Mouse (Mus musculus) WW6 (cell line): Measurements from ENCODE around the gene Dgkg.

Experiments used
- DNase-seq: peaks from one replicate; pipeline ENCODE4 v3.0.0-alpha.2; 2013; ENCODE audit warnings: low read depth, low spot score

The Dgkg gene

DNA sequence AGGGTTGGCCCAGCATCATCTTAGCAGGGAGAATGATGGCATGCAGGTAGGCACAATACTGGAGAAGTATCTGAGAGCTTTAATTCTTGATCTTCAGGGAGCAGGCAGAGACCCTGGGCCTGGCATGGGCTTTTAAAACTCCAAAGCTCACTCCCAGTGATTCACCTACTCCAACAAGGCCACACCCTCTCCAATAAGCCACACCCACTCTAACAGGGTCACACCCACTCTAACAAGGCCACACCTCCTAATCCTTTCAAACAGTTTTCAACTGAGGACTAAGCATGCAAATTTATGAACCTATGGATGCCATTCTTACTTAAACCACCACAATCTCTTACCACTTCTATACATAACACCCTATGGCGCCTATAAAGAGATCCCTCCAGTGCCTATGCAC, 11.8 kb downstream of the Dgkg start:
- no peak for DNase-seq

GRCm38 (mm10) chr16:22643460-22643859, 13.6 kb downstream of the Dgkg start:
- DNase-seq = no peak

- no peak for DNase-seq
Measured at GRCm38 (mm10) chr16:22642953-22643352, 14.1 kb downstream of the Dgkg start.

GRCm38 (mm10) chr16:22642054-22642453, 15.0 kb downstream of the Dgkg start:
- no peak for DNase-seq

DNA sequence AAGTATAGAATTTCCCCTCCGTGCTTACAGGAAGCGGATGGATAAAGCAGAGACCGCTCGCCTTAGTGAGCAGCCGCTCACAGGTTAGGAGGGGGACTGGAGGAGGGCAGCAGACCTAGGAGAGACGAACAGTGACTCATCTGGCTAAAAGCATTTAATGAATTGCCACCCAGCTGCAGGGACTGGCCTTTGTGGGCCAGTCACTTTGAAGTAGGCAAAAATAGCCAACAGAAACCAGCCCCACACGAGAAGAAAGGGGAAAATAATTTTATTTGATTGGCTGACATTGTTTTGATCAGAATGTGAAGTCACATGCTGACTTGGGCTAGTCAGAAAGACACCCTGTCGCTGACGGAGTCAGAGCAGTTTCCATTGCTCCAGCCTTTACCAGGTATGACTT, 15.4 kb downstream of the Dgkg start:
- DNase-seq = no peak

- DNase-seq = no peak
Measured at GRCm38 (mm10) chr16:22637311-22637710, 19.7 kb downstream of the Dgkg start.

GRCm38 (mm10) chr16:22635706-22636105, 21.3 kb downstream of the Dgkg start:
- DNase-seq = no peak

DNA sequence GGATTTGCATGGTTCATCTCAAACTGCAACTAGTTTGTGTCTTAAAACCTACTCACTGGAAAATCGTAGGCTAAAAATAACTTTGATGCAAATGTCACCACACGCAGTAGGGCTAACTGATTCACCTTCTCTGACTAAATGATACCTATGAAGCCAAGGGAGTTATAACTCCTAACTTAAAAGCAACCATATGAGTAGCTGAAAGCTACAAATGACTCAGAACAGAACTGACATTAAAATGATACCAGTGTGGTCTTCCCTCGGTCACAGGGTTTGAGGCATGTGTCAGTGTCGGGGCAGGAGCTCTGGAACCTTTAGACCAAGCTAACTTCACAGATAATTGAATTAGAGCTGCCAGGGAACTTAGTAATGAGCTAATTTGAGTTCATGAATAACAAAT, 24.0 kb downstream of the Dgkg start:
- DNase-seq = no peak

- DNase-seq = no peak
Measured at GRCm38 (mm10) chr16:22630351-22630750, 26.7 kb downstream of the Dgkg start.

GRCm38 (mm10) chr16:22629900-22630299, 27.1 kb downstream of the Dgkg start:
- no peak for DNase-seq

- no peak for DNase-seq
Measured at GRCm38 (mm10) chr16:22625987-22626386, 31.0 kb downstream of the Dgkg start.

- DNase-seq = no peak
Measured at GRCm38 (mm10) chr16:22625412-22625811, 31.6 kb downstream of the Dgkg start.

DNA sequence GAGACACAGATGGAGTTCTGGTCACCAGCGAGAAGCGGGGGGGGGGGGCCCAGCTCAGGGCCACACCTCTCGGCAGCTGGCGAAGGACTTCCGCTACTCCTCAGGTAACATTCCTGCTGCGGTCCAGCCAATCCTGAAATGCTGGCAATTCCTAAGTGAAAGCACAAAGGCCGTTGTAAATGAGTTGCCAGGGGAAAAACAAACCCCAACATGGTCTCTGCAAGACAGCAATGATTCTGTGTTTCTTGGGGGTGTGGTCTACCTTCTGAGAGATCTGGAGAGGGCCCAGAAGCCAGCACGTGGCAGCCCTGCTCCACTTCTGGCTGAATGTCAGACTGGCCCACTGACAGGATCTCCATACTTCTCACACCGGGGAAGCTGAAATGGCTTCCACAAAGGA, 34.7 kb downstream of the Dgkg start:
- no peak for DNase-seq

DNA sequence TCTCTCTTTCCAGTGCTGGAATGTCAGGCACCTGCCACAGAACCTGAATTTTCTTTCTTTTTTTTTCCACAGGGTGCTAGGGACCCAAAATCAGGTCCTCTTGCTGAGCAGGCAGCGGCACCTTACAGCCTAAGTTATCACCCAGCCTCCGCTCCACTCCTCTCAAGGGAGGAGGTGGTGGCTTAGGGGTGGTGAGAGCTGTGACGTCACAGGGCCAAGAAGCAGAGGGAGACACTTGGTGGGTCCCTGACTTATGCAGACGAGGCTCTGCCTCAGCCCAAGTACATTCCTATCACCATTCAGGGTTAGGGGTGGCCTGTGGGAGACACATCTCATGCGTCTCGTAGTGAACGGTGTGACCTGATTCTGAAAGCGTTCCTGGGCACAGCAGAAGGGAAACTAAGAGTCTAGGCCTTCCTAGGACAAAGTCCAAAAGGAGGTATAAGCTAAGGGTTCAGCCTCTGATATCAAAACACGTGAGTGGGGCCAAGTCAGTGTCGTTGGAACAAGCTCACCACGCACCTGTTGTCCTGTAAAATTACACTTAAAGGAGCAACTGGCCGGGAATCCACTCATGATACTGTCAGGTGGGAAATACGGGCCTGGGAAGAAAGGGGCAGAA, 35.6 kb downstream of the Dgkg start:
- DNase-seq = no peak

DNA sequence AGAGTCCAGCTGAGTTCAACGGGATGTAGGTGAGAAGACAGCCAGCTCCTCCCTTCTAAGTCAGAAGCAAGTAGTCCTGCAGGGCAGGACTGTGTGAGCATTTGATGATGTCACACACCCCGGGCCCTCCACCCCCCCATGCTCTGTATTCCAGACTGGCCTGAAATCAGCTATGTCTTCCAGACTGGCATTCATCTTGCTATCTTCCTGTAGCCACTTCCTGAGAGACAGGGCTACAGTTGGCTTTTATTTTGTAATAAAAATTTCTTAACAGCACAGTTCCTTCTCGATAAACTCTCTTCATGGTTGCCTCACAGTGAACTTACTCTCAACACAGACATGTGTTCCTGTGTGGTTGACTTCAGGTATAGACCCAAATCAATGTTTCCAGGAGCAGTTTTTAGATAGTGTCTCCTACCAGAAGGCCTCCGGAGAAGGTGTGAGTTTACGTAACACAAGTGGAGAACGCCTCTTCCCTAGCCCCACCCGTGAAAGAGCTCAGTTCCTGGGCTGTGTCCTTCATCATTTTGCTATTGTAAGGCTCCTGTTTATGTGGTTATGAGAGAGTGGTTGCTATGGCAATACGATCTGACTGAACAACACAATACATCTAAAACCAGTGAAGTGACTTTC, 38.5 kb downstream of the Dgkg start:
- no peak for DNase-seq

DNA sequence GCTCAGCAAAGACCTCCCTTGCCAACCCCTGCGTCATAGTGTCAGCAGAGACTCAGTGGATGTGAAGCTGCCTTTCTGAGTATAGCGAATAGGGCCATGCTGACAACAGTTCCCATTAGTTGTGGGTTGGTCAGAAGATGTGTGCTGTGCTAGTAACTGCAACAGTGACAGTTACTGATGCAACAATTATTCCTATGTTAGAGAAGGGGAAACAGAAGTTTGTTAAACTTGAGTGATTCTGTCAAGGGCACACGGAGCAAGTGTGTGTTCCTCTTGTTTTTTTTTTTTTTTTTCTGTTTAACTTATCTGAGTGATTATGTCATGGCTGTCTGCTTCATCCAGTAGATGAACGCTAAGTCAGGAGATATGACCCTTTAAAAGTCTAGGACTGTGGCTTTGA, 41.2 kb downstream of the Dgkg start:
- no peak for DNase-seq

- DNase-seq = no peak
Measured at GRCm38 (mm10) chr16:22613186-22614073, 43.6 kb downstream of the Dgkg start.

DNA sequence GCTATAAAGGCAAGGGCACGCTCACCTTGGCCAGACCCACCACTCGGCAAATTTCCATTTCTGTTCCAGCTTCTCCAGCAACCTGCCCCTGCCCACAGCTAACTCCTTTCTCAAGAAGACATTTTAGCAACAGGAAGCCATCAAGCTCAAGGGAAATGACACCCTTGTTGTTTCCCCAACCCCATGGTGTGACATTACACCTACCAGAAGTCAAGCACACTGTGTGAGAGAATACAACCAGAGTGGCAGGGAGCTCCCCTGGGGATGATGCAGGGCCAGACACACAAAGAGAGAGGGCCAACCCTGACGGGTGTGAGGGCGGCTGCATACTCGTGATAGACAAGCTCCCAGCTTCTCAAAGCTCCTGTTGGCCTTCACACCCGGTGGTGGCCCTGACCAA, 49.0 kb downstream of the Dgkg start:
- DNase-seq = no peak

- no peak for DNase-seq
Measured at GRCm38 (mm10) chr16:22606989-22607388, 50.0 kb downstream of the Dgkg start.

DNA sequence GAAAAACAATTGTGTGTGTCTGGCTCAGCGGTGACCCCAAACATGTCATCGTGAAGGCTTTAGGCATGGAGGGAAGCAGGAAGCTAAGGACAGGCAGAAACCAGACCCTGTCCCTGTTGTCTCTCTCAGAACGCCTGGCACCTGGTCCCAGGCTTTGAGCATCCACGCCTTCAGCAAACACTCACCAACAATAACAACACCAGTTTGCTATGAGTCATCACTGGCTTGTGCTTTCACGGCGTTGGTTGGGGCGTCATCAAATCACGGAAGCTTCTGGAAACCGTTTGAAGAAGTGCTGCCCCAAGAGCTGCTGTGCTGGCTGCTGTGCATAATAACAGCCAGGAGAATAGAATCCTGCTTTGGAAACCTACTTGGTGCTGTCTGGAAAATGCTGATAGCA, 54.6 kb downstream of the Dgkg start:
- no peak for DNase-seq

DNA sequence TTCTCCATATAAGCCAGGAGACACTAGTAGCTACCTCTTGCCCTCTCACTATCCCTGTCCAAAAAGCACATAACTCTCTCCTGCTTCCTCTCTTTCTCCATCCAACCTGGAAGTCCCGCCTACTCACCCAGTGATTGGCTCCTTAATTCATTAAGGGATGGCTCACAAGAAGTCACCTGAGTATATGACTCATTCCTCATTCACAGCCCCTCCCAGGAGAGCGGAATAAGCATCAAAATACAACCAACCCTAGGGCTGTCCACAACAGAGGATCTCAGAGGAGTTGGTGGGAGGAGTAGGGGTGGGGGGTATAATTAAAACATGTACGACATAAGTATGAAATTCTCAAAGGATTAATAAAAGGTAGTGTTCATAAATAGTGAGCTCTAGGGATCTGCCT, 55.3 kb downstream of the Dgkg start:
- no peak for DNase-seq

GRCm38 (mm10) chr16:22600108-22600699, 56.8 kb downstream of the Dgkg start:
- DNase-seq = no peak
